Mouse (Mus musculus) G1E (cell line): ENCODE results near the gene Gm10837.

Source experiments
- CTCF ChIP-seq: IDR thresholded peaks from 2 replicates; pipeline ENCODE4 v1.5.1; 2012; ENCODE audit warnings: low read depth, low read length, inconsistent platforms, mixed read lengths
- GATA1 ChIP-seq: IDR thresholded peaks from 2 replicates; pipeline ENCODE4 v1.6.1; 2012; ENCODE audit warnings: borderline replicate concordance, low read length, inconsistent platforms, mixed read lengths
- POLR2AphosphoS5 ChIP-seq: IDR thresholded peaks from 2 replicates; pipeline ENCODE4 v1.6.1; 2012; ENCODE audit warnings: low read depth, low read length, inconsistent platforms; ENCODE audit not compliant: insufficient replicate concordance

- TF ChIP-seq CTCF (no peak), GATA1 (no peak), POLR2AphosphoS5 (no peak)
Measured at GRCm38 (mm10) chr14:122477971-122478573, 12.3 kb upstream of the Gm10837 start.
